Mouse (Mus musculus) left cerebral cortex, postnatal 4 days (tissue): Measurements from ENCODE around the gene Rasgrp2. TPM values are rescaled to one million over a fixed set of nuclear protein-coding genes. Genes with fewer than 3 reads are reported as not detected.

Experiments
- DNase-seq: peaks from one replicate; pipeline ENCODE4 v3.0.0-alpha.2; 2022
- intact Hi-C: fragments of 180-260 bp; cut with DNase I; formaldehyde crosslinking; loops from one replicate; pipeline ENCODE4 v1.15.1; 2025
- total RNA-seq, 2 experiments: library from RNA; stranded (reverse); gene quantifications; 2 replicates each; pipeline ENCODE4 v1.2.3; 2021

The Rasgrp2 gene
- total RNA-seq, 2 experiments from 2014 or later = 225 to 228 TPM

DNA sequence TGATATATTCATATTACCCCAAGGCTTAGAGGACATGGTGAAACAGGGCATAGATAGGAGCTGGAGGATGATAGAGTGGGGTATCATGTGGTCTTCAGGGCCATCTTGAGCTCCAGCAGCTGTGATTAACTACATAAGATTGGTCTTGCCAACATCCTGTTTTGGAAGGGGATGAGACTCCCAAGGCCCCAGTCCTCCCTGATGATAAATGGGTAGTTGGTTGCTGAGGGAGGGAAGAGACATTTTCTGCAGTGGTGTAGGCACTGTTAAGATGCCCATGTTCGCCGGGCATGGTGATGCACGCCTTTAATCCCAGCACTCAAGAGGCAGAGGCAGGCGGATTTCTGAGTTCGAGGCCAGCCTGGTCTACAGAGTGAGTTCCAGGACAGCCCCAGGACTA is 17.9 kb upstream of the Rasgrp2 start:
- intact Hi-C loops = no loop called here
- no peak for DNase-seq

DNA sequence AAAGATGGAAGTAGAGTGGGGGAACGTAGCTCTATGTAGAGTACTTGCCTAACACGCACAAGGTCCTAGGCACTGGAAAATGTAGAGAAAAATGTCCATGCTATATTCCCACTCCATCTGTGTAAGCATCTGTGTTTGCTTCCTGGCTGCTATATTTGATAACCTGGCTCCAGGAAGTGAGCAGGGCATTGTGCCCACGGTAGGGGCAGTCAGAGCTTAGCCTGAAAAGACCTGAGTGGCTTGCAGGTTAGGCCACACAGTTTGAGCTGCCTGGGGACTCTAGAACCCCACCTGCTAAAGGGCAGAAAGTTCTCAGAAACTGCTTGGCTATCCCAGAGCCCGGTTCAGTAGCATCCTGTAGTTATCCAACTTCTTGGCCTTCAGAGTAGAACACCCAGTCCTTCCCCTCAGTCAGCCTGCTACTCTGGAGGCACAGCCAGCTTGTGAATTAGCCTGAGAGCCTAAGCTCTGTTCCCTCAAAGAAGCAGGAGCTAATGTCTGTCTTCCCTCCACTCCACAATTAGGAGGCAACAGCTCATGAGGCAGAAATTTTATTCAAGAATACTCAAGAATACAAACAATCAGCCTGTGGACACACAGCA is 16.7 kb upstream of the Rasgrp2 start:
- intact Hi-C loops = no loop called here

DNA sequence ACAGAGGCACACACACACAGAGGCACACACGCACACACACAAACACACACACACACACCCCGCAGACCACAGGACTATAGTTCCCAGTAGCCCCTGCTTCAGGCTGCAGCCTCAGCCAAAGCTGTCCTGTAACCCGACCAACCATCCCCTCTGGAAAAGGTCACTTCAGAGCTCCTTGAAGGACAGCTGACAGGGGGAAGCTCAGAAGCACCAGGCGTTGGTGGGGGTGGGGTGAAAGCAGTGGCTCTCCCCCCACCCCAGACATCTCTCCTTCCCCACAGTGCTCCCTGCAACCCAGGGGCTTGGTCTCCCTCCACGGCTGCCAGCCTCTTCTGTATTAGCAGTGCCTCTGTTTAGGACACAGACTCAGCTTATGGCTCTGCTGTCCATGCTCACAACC is 15.7 kb upstream of the Rasgrp2 start:
- no peak for DNase-seq

More for the DNA sequence above, 16.7 kb upstream of the Rasgrp2 start:
- DNase-seq = no peak

DNA sequence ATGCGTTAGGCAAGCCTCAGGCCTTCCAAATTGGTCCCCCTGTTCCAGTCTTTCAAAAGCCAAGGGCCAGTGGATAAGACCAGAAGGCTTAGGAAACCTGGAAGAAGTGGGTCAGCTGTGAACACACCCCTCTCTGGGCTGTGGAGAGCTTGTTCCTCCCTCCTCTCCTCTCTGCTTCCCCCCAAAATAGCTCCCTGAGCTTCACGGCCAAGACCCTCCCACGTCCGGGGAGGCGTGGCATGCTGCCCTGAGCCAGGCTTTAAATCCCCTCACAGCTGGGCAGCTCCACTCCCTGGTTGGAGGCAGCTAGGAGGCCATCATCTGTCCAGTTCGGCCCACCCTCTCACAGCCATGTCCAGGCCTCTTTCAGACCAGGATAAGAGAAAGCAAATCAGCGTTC is 15.0 kb upstream of the Rasgrp2 start, which contains the start of gene Pygm:
Gene Pygm (plus strand): TSS at position 272 of the 400 bp plus-strand sequence.
- intact Hi-C loops = no loop called here
- DNase-seq = peak; percentile 52

More for the DNA sequence above, 15.7 kb upstream of the Rasgrp2 start:
- intact Hi-C loops = no loop called here

DNA sequence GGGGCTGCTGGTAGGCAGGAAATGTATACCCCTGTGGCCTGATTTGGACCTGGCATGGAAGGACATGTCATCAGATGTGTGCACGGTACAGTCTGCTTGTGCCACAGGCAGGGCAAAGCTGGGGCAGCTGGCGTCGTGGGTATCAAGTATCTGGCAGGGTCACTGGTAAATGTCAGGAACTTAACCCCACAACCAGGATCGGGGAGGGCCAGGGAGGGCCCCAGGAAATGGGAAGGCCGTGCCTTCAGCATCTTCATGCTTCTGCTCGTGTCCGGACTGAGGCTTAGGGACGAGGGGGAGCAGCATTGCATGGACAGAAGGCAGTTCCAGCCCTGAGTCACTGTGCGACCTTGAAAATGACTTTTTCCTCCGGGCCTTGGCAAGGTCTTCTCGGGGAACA is 14.2 kb upstream of the Rasgrp2 start:
- intact Hi-C loops = no loop called here
- no peak for DNase-seq

DNA sequence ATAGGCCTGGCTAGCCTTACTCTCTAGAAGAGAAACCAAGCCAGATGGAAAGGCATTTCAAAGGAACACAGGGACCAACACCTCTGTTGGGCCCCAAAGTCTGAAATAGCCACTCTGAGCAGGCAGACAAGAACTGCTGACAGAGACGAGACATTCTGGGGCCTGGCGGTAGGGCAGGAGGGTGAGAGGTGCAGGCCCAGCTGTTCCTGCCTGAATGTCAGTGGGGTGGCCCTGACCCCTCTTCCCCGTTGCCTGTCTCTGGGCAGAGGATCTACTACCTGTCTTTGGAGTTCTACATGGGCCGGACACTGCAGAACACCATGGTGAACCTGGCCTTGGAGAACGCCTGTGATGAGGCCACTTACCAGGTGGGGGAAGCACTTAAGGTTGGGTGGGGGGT is 13.7 kb upstream of the Rasgrp2 start:
- DNase-seq = no peak
- intact Hi-C loops = no loop called here

DNA sequence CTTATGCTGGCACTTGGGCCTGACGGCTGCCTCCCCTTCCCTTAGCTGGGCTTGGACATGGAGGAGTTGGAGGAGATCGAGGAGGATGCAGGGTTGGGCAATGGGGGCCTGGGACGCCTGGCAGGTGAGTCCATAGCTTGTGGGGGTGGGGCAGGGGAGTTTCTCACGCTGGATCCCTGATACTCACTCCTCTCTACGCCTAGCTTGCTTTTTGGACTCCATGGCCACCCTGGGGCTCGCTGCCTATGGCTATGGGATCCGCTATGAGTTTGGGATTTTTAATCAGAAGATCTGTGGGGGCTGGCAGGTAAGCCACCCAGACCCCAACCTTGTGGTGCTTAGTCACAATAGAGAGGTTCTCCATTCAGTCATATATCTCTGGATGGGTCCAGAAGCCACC is 13.3 kb upstream of the Rasgrp2 start:
- no peak for DNase-seq
- intact Hi-C loops = no loop called here

DNA sequence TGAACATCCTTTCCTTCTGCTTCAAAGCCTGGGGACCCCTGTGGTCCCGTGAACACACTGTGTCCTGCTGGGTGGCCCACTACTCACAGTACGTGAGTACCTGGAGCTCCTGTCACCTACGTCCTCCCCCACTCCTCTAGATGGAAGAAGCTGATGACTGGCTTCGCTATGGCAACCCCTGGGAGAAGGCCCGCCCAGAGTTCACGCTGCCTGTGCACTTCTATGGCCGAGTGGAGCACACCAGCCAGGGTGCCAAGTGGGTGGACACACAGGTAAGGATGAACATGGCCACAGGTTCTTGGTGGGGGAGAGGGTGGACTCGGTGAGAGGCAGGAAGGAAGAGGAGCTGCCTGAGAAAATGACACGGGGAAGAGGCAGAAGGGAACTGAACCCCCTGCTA is 12.9 kb upstream of the Rasgrp2 start:
- intact Hi-C loops = no loop called here

DNA sequence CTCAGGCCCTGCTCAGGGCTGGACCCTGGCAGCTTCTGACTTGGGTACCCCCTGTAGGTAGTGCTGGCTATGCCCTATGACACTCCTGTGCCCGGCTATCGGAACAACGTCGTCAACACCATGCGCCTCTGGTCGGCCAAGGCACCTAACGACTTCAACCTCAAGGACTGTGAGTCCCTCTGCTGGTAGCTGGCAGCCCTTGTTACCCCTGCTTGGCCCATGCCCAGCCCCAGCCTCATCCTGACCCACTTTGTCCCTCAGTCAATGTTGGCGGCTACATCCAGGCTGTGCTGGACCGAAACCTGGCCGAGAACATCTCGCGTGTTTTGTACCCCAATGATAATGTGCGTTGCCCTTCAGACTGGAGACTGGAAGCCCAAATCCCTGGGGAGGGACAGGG is 11.1 kb upstream of the Rasgrp2 start:
- DNase-seq = no peak
- intact Hi-C loops = no loop called here

More for the DNA sequence above, 12.9 kb upstream of the Rasgrp2 start:
- DNase-seq = no peak

GRCm38 (mm10) chr19:6389803-6390202 is 9.3 kb upstream of the Rasgrp2 start:
- no peak for DNase-seq
- intact Hi-C loops = no loop called here

DNA sequence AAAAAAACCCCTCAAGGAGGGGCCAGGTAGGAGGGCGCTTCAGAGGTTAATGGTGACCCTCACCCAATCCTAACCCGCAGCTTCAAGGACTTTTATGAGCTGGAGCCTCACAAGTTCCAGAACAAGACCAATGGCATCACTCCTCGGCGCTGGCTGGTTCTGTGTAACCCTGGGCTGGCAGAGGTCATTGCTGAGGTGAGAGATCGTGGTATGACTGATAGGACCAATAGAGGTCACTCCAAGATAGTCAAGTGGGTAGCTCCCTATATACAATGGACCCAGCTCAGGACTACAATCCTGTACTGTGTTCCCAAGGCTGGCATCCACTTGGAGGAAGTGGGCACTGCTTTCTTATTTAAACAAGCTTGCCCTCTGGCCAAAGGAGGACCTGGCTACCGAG is 8.9 kb upstream of the Rasgrp2 start:
- intact Hi-C loops = no loop called here
- DNase-seq = no peak

DNA sequence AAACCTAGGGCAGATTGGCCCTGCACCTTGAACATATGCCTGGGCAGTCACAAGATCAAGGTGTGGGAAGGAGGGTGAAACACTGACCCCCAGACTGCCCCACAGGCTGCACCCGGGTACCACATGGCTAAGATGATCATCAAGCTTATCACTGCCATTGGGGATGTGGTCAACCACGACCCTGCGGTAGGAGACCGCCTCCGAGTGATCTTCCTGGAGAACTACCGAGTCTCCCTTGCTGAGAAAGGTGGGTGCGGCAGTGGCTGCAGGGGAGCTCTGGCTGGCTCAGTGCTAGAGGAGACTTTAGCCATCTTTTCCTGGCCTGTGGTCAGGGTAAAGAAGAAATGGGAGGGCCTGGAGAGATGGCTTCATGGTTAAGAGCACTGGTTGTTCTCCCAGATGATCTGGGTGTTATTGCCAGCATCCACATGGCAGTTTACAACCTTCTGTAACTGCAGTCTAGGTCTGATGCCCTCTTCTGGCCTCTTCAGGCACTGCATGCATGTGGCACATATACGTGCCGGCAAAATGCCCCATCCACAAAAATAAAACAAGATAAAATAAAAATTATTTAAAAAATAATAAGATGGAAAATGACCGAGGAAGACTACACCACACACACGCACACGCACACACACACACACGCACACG is 6.3 kb upstream of the Rasgrp2 start:
- no peak for DNase-seq
- intact Hi-C loops = no loop called here

GRCm38 (mm10) chr19:6393637-6394036 is 5.5 kb upstream of the Rasgrp2 start:
- DNase-seq = no peak
- intact Hi-C loops = no loop called here

- no peak for DNase-seq
- intact Hi-C loops = no loop called here
Measured at GRCm38 (mm10) chr19:6396237-6396636, 2.9 kb upstream of the Rasgrp2 start.

- no peak for DNase-seq
- intact Hi-C loops = no loop called here
Measured at GRCm38 (mm10) chr19:6397582-6398249, 1.4 kb upstream of the Rasgrp2 start.

DNA sequence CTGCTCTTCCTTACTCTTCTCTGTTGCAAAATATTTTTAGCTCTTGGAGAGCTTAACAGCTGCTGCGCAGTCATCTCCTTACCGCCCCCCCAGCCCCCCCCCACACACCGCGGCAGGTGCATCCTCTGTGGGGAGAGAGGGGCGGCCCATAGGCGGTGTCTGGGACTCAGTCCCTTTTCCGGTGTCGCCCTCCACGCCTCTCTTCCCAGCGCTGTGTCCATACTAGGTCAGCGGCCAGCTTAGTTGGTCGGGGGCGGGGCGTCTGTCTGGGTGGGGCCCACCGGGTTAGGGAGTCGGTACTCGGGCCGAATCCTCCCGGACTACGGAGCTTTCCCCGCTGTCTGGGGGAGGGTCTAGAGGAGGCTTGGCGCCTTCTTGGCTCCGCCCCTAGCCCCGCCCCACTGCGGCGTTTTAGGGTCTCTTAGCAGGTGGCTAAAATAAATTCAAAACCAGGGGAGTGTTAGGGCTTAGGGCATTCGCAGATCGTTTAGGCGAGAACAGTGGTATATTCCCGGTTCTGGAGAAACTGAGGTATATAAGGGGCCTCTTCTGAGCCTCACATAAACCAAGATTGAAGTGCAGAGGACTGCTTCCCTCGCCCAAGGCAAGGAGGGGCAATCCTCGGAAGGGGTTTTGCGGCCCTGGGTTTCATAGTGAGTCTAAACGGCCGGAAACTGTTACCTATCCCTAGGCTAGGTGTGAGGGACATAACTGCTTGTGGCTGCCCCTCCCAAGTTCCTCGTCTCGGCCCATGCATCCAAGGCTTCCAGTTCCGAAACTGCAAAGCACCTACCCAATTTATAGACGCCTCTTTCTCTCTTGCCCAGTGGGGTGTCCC is 474 bp upstream of the Rasgrp2 start:
- intact Hi-C loops = no loop called here
- DNase-seq = peak; percentile 67

DNA sequence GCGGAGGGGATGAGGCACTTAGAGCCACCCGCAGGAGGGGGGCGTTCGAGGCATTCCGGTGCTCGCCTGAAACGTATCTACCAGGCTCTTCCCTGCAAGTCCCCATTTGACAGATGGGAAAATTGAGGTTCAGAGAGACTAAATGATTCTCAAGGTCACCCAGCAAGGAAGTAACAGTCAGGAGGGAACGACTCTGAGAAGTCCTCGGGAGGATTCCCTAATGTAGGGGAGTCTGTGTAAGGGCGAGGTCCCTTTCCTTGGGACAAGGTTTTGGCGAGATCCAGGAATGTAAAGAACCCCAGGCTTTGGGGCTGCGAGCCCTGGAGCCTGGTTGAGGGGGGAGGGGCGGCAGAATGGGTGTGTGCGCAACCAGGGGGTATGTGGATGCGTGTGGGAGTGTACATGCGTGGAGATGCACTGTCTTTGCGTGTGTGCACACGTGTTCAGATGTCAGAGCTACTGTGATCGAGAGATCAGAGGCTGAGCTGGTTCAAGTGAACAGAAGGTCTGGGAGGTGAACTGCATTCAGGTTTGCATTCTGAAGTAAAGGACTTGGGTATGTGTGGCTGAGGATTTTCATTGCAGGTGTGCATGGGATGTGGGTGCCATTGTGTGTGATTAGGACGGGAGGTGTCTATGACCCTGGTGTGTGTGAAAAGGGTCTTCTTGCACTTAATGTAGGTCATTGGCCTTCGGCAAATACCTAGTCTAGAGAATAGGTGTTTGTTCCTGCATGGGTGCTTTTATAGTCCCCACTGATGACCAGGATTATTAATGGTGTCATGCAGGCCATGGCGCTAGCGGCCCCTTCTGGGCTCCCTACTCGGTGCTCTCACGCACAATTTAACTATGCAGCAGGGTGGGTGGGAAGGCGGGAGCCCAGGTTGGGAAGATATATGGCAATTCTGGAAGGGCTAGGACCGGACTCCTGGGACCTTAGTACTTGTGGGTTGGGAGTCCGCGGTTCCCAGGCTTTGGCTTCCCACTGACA is 1.3 kb downstream of the Rasgrp2 start:
- intact Hi-C loops = no loop called here
- DNase-seq = no peak

GRCm38 (mm10) chr19:6401131-6401815 is 2.1 kb downstream of the Rasgrp2 start:
- intact Hi-C loops = no loop called here
- DNase-seq = peak; percentile 71

- DNase-seq = no peak
- intact Hi-C loops = no loop called here
Measured at GRCm38 (mm10) chr19:6401951-6402350, 2.8 kb downstream of the Rasgrp2 start.
